Mouse (Mus musculus) frontal cortex, adult 2 months (tissue): ENCODE measurements at regions not wholly inside any gene's neighbourhood (a gene's known extent, or its start where the extent isn't known, plus 50 kb on each side); places are given as distances from the start of the nearest gene placed in this dataset.

ENCODE experiments used
- DNase-seq, 2 experiments: peaks; one replicate each; pipeline ENCODE4 v3.0.0; 2022; ENCODE audit warnings: low spot score in 1 of 2; ENCODE audit errors: extremely low spot score in 1 of 2

- no peak for DNase-seq
These were observed 806.5 kb upstream of the Edil3 start for GRCm38 (mm10) chr13:88014741-88015140.

GRCm38 (mm10) chr13:88026441-88026840, 794.8 kb upstream of the Edil3 start:
- peak; percentile 13 to 45 for DNase-seq
